Mouse (Mus musculus) G1E (cell line): ENCODE data around the gene Slc24a2.

Experiments
- CTCF ChIP-seq: IDR thresholded peaks from 2 replicates; pipeline ENCODE4 v1.5.1; 2012; ENCODE audit warnings: low read depth, low read length, inconsistent platforms, mixed read lengths
- GATA1 ChIP-seq: IDR thresholded peaks from 2 replicates; pipeline ENCODE4 v1.6.1; 2012; ENCODE audit warnings: borderline replicate concordance, low read length, inconsistent platforms, mixed read lengths
- POLR2AphosphoS5 ChIP-seq: IDR thresholded peaks from 2 replicates; pipeline ENCODE4 v1.6.1; 2012; ENCODE audit warnings: low read depth, low read length, inconsistent platforms; ENCODE audit not compliant: insufficient replicate concordance
- TAL1 ChIP-seq: conservative IDR thresholded peaks from 2 replicates; pipeline ENCODE4 v1.6.1; 2012; ENCODE audit warnings: low read depth, low read length, inconsistent platforms, mixed read lengths

GRCm38 (mm10) chr4:87018073-87018997, 211.9 kb downstream of the Slc24a2 start:
- TF ChIP-seq CTCF = no peak
- no peak for TF ChIP-seq TAL1
- TF ChIP-seq GATA1 = no peak
- TF ChIP-seq POLR2AphosphoS5 = no peak
